Mouse (Mus musculus): ENCODE data around the gene Macrod1.
A peak's percentile ranks its signal among the peaks of the same experiment; 100 is the strongest.

- TF ChIP-seq CTCF (IDR thresholded peaks at IDR 0.05; ENCODE audit: low read depth, low read length), result peak; percentile 83
- TF ChIP-seq EP300 (IDR thresholded peaks at IDR 0.05; ENCODE audit: insufficient read depth, low read depth, low read length), result 0 out of 2 replicates have a peak, but pooled peaks have one; percentile 16
- TF ChIP-seq POLR2A (IDR thresholded peaks at IDR 0.05; ENCODE audit: insufficient read depth, low read length), result no peak
Measured at GRCm38 (mm10) chr19:7234537-7235221, 178.1 kb downstream of the Macrod1 start.
